15 mouse cellular contexts compared by ENCODE assay signal in genomic region chr11:97512511-97512910, GRCm38 (mm10). TPM values are rescaled to one million over a fixed set of nuclear protein-coding genes. Genes with fewer than 3 reads are reported as not detected.
DNase-seq lines count a peak whose midpoint lies in the region; ATAC-seq and TF ChIP-seq lines count a peak whose summit lies in the region.
"Had no signal": no experiment of that assay in that cellular context is flagged by ENCODE, and none has a peak within 500 bp of the region (broad histone marks: within the 10 kb centered on the region; RNA-seq: fewer than 3 reads in every experiment).

No protein-coding gene starts in this region.

- intact Hi-C loops in left cerebral cortex, postnatal 25 days (cut with DNase I) = no loop called here

- peak; percentile 51 for DNase-seq in embryo, embryonic 10.5 days (ENCODE audit: low spot score)
- no peak for DNase-seq in embryo, embryonic 10 days (ENCODE audit: low spot score)
- peak; percentile 18 for DNase-seq in hindbrain, embryonic 11.5 days (ENCODE audit: low spot score)
- no peak for DNase-seq in hindbrain, embryonic 14.5 days (ENCODE audit: low spot score)
- no peak for DNase-seq in stomach, postnatal 0 days (ENCODE audit: low spot score)
- no peak for DNase-seq in liver, postnatal 0 days
- no peak for DNase-seq in left cerebral cortex, postnatal 25 days (ENCODE audit: low spot score in 2 of 2)
- DNase-seq: adrenal gland, postnatal 25 days; cerebellum, adult 9-10 months; gastrocnemius, postnatal 10 days; midbrain, embryonic 14.5 days had no signal

- no peaks in the 10 kb centered on the region for H3K9me3 ChIP-seq in hindbrain, embryonic 11.5 days (ENCODE audit: control insufficient read depth, low read length)
- H3K9me3 ChIP-seq in hindbrain, embryonic 14.5 days (ENCODE audit: control insufficient read depth, low read length) = no peaks in the 10 kb centered on the region
- H3K9me3 ChIP-seq in stomach, embryonic 15.5 days = no peaks in the 10 kb centered on the region
- no peaks in the 10 kb centered on the region for H3K9me3 ChIP-seq in stomach, postnatal 0 days (ENCODE audit: control insufficient read depth, low read length)
- no peaks in the 10 kb centered on the region for H3K9me3 ChIP-seq in liver, postnatal 0 days (ENCODE audit: low read length)

- no peak overlapping the region for H3K9ac ChIP-seq in hindbrain, embryonic 11.5 days (ENCODE audit: low read depth, low read length)
- no peak overlapping the region for H3K9ac ChIP-seq in hindbrain, embryonic 14.5 days
- no peak overlapping the region for H3K9ac ChIP-seq in stomach, embryonic 15.5 days
- H3K9ac ChIP-seq in stomach, postnatal 0 days (ENCODE audit: low read length) = no peak overlapping the region
- H3K9ac ChIP-seq in liver, postnatal 0 days (replicated peaks) = peak overlapping the region; percentile 44; the same call in 1 of the 2 replicates

- no peak overlapping the region for H3K4me2 ChIP-seq in hindbrain, embryonic 11.5 days (replicated peaks; ENCODE audit: low read depth, low read length)
- H3K4me2 ChIP-seq in hindbrain, embryonic 14.5 days (replicated peaks) = no peak overlapping the region
- H3K4me2 ChIP-seq in stomach, embryonic 15.5 days = 0 out of 2 replicates have a peak overlapping the region, but pooled peaks have one; percentile 25
- H3K4me2 ChIP-seq in stomach, postnatal 0 days (replicated peaks; ENCODE audit: low read depth) = no peak overlapping the region
- H3K4me2 ChIP-seq in liver, postnatal 0 days (ENCODE audit: low read depth, low read length) = peak overlapping the region; percentile 62

- TF ChIP-seq CTCF in stomach, postnatal 0 days (IDR thresholded peaks at IDR 0.05; ENCODE audit: low read depth) = no peak
- TF ChIP-seq CTCF in liver, postnatal 0 days (IDR thresholded peaks at IDR 0.05; ENCODE audit: low read depth) = no peak

- no peak for ATAC-seq in hindbrain, embryonic 11.5 days (ENCODE audit: low FRiP score)
- ATAC-seq in hindbrain, embryonic 14.5 days (ENCODE audit: low FRiP score) = no peak
- no peak for ATAC-seq in stomach, embryonic 15.5 days (ENCODE audit: insufficient read depth, low FRiP score, low read depth)
- ATAC-seq in stomach, postnatal 0 days (ENCODE audit: low FRiP score, low TSS enrichment) = no peak
- no peak for ATAC-seq in liver, postnatal 0 days
- ATAC-seq: Patski had no signal

- WGBS in hindbrain, embryonic 11.5 days = 31% methylated on average over 6 of the region's 6 CpGs
- 13% methylated on average over 6 of the region's 6 CpGs for WGBS in hindbrain, embryonic 14.5 days
- 69% methylated on average over 6 of the region's 6 CpGs for WGBS in stomach, embryonic 15.5 days
- WGBS in stomach, postnatal 0 days = 68% methylated on average over 6 of the region's 6 CpGs
- WGBS in liver, postnatal 0 days (ENCODE audit: insufficient replicate concordance) = 62% methylated on average over 6 of the region's 6 CpGs

- H3K27ac ChIP-seq in hindbrain, embryonic 11.5 days (ENCODE audit: low read depth, low read length) = no peak overlapping the region
- no peak overlapping the region for H3K27ac ChIP-seq in hindbrain, embryonic 14.5 days
- H3K27ac ChIP-seq in stomach, embryonic 15.5 days = no peak overlapping the region
- H3K27ac ChIP-seq in stomach, postnatal 0 days (replicated peaks) = no peak overlapping the region
- peak overlapping the region; percentile 59 for H3K27ac ChIP-seq in liver, postnatal 0 days (ENCODE audit: low read depth)

- H3K36me3 ChIP-seq in hindbrain, embryonic 11.5 days (ENCODE audit: control insufficient read depth, insufficient read depth, low read length) = no peaks in the 10 kb centered on the region
- H3K36me3 ChIP-seq in hindbrain, embryonic 14.5 days (replicated peaks; ENCODE audit: control insufficient read depth, insufficient read depth) = peaks cover 31% of the 10 kb centered on the region
- no peaks in the 10 kb centered on the region for H3K36me3 ChIP-seq in stomach, embryonic 15.5 days
- H3K36me3 ChIP-seq in stomach, postnatal 0 days (ENCODE audit: control insufficient read depth, insufficient read depth, low read length) = no peaks in the 10 kb centered on the region
- H3K36me3 ChIP-seq in liver, postnatal 0 days (replicated peaks; ENCODE audit: insufficient read depth, low read length) = no peaks in the 10 kb centered on the region

- TF ChIP-seq EP300 in stomach, postnatal 0 days (optimal IDR thresholded peaks at IDR 0.05) = no peak
- TF ChIP-seq EP300 in liver, postnatal 0 days (IDR thresholded peaks at IDR 0.05; ENCODE audit: low read depth) = no peak

- no peak overlapping the region for H3K4me3 ChIP-seq in hindbrain, embryonic 11.5 days (ENCODE audit: low read depth, low read length)
- no peak overlapping the region for H3K4me3 ChIP-seq in hindbrain, embryonic 14.5 days (replicated peaks; ENCODE audit: low read length)
- H3K4me3 ChIP-seq in stomach, embryonic 15.5 days (replicated peaks) = no peak overlapping the region
- no peak overlapping the region for H3K4me3 ChIP-seq in stomach, postnatal 0 days (ENCODE audit: low read depth, low read length)
- H3K4me3 ChIP-seq in liver, postnatal 0 days (ENCODE audit: low read depth, low read length) = peak overlapping the region; percentile 36

- 0 out of 2 replicates have a peak, but pooled peaks cover 3% of the 10 kb centered on the region for H3K27me3 ChIP-seq in hindbrain, embryonic 11.5 days (ENCODE audit: control insufficient read depth, insufficient read depth, low read length)
- no peaks in the 10 kb centered on the region for H3K27me3 ChIP-seq in hindbrain, embryonic 14.5 days (ENCODE audit: control insufficient read depth, insufficient read depth, low read length)
- 0 out of 2 replicates have a peak, but pooled peaks cover 2% of the 10 kb centered on the region for H3K27me3 ChIP-seq in stomach, embryonic 15.5 days (replicated peaks)
- no peaks in the 10 kb centered on the region for H3K27me3 ChIP-seq in stomach, postnatal 0 days (ENCODE audit: control insufficient read depth, insufficient read depth, low read length)
- H3K27me3 ChIP-seq in liver, postnatal 0 days (ENCODE audit: insufficient read depth, low read length) = no peaks in the 10 kb centered on the region
- H3K27me3 ChIP-seq: Patski had no signal

- peaks cover 7% of the 10 kb centered on the region for H3K4me1 ChIP-seq in hindbrain, embryonic 11.5 days (replicated peaks; ENCODE audit: control insufficient read depth, insufficient read depth, low read length)
- peaks cover 11% of the 10 kb centered on the region for H3K4me1 ChIP-seq in hindbrain, embryonic 14.5 days (replicated peaks; ENCODE audit: control insufficient read depth, insufficient read depth, low read length)
- no peaks in the 10 kb centered on the region for H3K4me1 ChIP-seq in stomach, embryonic 15.5 days
- no peaks in the 10 kb centered on the region for H3K4me1 ChIP-seq in stomach, postnatal 0 days (replicated peaks; ENCODE audit: control insufficient read depth, insufficient read depth)
- peaks cover 11% of the 10 kb centered on the region for H3K4me1 ChIP-seq in liver, postnatal 0 days (ENCODE audit: insufficient read depth)

RNA-seq across cellular contexts. Expression of gene 4933428G20Rik, which starts 12.4 kb away (rescaled TPM):
- 0.20 TPM in 1 of 2 replicates, not detected in the other for polyA plus RNA-seq in hindbrain, embryonic 11.5 days (2014; fragmentation: Nextera tagmentation; extraction: Ambion mirVana)
- polyA plus RNA-seq in hindbrain, embryonic 14.5 days (2014; fragmentation: Nextera tagmentation; extraction: Ambion mirVana) = 0.41 TPM in 1 of 2 replicates, not detected in the other
- polyA plus RNA-seq in stomach, embryonic 15.5 days (2015; fragmentation: Nextera tagmentation; extraction: Ambion mirVana) = 0.71 and 0.89 TPM in 2 replicates
- 0.16 and 0.25 TPM in 2 replicates for polyA plus RNA-seq in stomach, postnatal 0 days (2015; fragmentation: Nextera tagmentation; extraction: Ambion mirVana)
- 0.20 and 0.25 TPM in 2 replicates for polyA plus RNA-seq in liver, postnatal 0 days (2015; fragmentation: Nextera tagmentation; extraction: Ambion mirVana)
- not detected for total RNA-seq in left cerebral cortex, postnatal 25 days (2021)
- total RNA-seq: adrenal gland, postnatal 25 days; gastrocnemius, postnatal 10 days had no signal
- polyA plus RNA-seq: large intestine, adult 2 months; limb, embryonic 11.5 days; midbrain, embryonic 14.5 days had no signal

Comparison
In these comparisons a context has a peak if more than half of its experiments do, and no peak if none do; other contexts are left out.
1. DNase-seq: peak in embryo, embryonic 10.5 days (single experiment) and hindbrain, embryonic 11.5 days (single experiment); none in embryo, embryonic 10 days (single experiment), hindbrain, embryonic 14.5 days (single experiment), stomach, postnatal 0 days (single experiment), liver, postnatal 0 days (single experiment) and left cerebral cortex, postnatal 25 days (0 of 2).
2. H3K4me2 ChIP-seq: peak in stomach, embryonic 15.5 days (single experiment) and liver, postnatal 0 days (single experiment); none in hindbrain, embryonic 11.5 days (single experiment), hindbrain, embryonic 14.5 days (single experiment) and stomach, postnatal 0 days (single experiment).